Mouse (Mus musculus): ENCODE results near the gene Pou3f3. TPM values are rescaled to one million over a fixed set of nuclear protein-coding genes. Genes with fewer than 3 reads are reported as not detected.

Pou3f3 gene
- polyA plus RNA-seq, 1 experiment from 2014 or later: 11.4 TPM

GRCm38 (mm10) chr1:42712311-42712690, 16.7 kb downstream of the Pou3f3 start:
- Histone ChIP-seq H3K36me3 (no peaks in the 10 kb centered on the region), H3K4me2 (peak overlapping the region; percentile 78), H3K9ac (peak overlapping the region; percentile 64; the same call in 1 of the 2 replicates), H3K27ac (peak overlapping the region; percentile 60), H3K9me3 (no peaks in the 10 kb centered on the region), H3K4me1 (peaks cover 17% of the 10 kb centered on the region), H3K27me3 (peaks cover 88% of the 10 kb centered on the region), H3K4me3 (peak overlapping the region; percentile 50)
- no peak for ATAC-seq (ENCODE audit: insufficient number of reproducible peaks, insufficient read depth, low FRiP score, low TSS enrichment, low read depth)
- WGBS: 5% methylated on average over 4 of the region's 4 CpGs

DNA sequence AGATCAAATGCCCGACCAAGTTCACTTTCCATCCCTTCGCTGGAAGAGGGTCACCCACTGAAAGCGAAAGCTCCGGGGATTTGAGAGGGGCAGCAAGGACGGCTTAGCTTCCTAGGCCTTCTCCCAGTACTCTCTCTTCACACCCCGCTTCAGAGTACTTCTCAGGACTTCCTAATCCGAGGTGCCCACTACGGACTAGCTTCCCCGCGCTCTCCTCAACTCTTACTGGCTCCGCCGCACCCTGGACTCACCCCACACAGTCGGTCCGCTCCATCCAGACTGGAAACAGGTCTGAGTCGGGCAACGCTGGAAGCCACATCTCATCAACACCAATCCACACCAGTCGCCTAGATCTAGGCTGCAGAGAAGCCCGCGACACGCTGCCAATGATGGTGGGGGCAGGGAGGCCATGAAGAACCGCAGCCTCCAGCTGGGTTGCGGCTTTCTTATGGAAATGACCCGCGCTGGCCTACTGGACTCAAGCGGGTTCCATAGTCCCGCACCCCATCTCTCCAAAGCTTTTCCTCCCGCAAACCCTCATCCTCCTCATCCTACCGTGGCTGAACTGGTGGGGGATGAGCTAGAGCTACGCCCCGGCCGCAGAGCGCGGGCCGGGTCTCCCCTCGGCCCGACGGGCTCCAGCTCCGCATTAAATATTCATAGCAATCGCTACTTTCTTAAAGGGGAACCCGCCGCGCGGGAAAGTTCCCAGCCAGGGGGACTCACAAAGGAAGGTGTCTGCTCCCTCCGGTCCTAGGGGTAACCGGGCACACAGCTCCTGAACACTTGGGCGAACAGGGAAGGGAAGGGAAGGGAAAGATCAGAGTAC, 17.8 kb downstream of the Pou3f3 start:
- Histone ChIP-seq H3K4me1 (peaks cover 17% of the 10 kb centered on the region), H3K9me3 (no peaks in the 10 kb centered on the region), H3K4me2 (peak overlapping the region; percentile 78), H3K27me3 (peaks cover 82% of the 10 kb centered on the region), H3K27ac (peak overlapping the region; percentile 74), H3K9ac (peak overlapping the region; percentile 68), H3K4me3 (peak overlapping the region; percentile 50), H3K36me3 (no peaks in the 10 kb centered on the region)
- no peak for ATAC-seq (ENCODE audit: insufficient number of reproducible peaks, insufficient read depth, low FRiP score, low TSS enrichment, low read depth)
- 1% methylated on average over 46 of the region's 46 CpGs for WGBS

DNA sequence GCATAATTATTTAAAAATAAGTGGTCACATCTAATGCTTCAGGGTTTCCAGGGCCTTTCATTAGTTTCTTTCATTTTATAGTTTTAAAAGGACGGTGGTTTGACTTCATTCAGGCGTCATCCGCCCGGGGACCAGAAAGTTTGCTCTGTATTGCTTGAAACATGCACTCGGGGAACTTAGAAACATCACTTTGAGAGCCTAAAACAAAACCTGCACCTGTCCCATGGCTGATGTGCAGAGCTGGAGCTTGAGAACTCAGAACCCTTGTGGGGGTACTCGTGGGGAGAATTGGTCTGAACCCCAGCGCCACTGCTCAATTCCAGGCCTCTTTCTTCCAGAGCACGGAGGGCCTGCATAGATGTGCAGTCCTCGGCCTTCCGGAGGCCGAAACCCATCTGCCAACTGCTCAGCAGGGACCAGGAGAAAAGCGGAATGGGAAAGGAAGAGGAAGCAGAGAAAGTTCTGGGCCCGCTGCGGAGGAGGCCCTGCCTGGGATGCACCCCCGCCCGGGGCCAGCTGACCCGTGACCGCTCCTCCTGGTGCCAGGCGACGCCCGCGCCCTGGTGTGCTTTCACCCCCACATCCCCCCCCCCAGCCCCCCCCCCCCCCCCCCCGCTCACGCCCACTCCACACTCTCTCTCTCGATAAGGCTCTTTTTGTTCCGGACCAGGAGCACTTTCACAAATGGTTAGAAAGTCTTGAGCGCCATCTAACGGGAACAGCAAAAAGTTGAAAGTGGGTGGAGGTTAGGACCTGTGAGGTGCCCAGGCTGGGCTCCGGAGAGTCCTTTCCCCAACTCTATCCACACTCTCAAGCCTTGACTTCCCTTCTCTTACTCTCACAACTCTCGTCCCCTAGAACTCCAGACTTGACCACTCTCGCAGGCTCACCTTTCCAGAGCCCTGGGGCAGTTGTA, 18.7 kb downstream of the Pou3f3 start:
- 0 out of 2 replicates have a peak, but pooled peaks have one; percentile 16 for ATAC-seq (ENCODE audit: insufficient number of reproducible peaks, insufficient read depth, low FRiP score, low TSS enrichment, low read depth)
- H3K27ac ChIP-seq: peak overlapping the region; percentile 74
- H3K4me1 ChIP-seq: peaks cover 25% of the 10 kb centered on the region
- H3K9ac ChIP-seq: peak overlapping the region; percentile 68
- H3K4me2 ChIP-seq: peak overlapping the region; percentile 78
- H3K4me3 ChIP-seq: peak overlapping the region; percentile 50
- H3K9me3 ChIP-seq: no peaks in the 10 kb centered on the region
- 1% methylated on average over 24 of the region's 31 CpGs for WGBS
- peaks cover 81% of the 10 kb centered on the region for H3K27me3 ChIP-seq
- H3K36me3 ChIP-seq: no peaks in the 10 kb centered on the region

DNA sequence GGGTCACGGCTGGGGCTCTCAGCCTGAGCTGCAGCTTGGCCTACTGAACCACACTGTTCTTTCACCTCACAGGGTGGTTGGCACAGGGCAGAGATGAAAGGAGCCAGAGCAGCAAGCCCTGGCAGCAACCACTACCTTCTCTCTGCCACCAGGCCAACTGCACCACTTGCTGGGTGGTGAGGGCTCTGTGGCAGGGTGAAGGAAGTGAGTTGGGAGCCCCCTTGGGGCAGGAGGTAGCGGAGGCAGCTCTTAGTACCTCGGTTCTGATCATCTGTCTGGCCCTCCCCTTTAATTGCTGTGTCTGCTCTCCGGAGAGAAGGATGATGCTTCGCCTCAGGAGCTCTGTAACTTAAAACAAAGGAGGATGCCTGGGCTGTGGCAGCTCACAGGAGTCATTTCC, 23.0 kb downstream of the Pou3f3 start:
- no peak for ATAC-seq (ENCODE audit: insufficient number of reproducible peaks, insufficient read depth, low FRiP score, low TSS enrichment, low read depth)
- Histone ChIP-seq H3K4me2 (no peak overlapping the region), H3K9me3 (no peaks in the 10 kb centered on the region), H3K4me3 (no peak overlapping the region), H3K36me3 (no peaks in the 10 kb centered on the region), H3K4me1 (peaks cover 16% of the 10 kb centered on the region), H3K27ac (no peak overlapping the region), H3K9ac (no peak overlapping the region), H3K27me3 (peaks cover 57% of the 10 kb centered on the region)
- WGBS: 25% methylated on average over 5 of the region's 5 CpGs

GRCm38 (mm10) chr1:42721353-42721752, 25.8 kb downstream of the Pou3f3 start:
- no peak for ATAC-seq (ENCODE audit: insufficient number of reproducible peaks, insufficient read depth, low FRiP score, low TSS enrichment, low read depth)
- Histone ChIP-seq H3K27me3 (peaks cover 31% of the 10 kb centered on the region), H3K36me3 (no peaks in the 10 kb centered on the region), H3K27ac (no peak overlapping the region), H3K4me2 (no peak overlapping the region), H3K9ac (no peak overlapping the region), H3K4me3 (no peak overlapping the region), H3K9me3 (no peaks in the 10 kb centered on the region), H3K4me1 (peaks cover 9% of the 10 kb centered on the region)
- WGBS: 72% methylated on average over 5 of the region's 5 CpGs

- Histone ChIP-seq H3K4me2 (no peak overlapping the region), H3K9me3 (no peaks in the 10 kb centered on the region), H3K27me3 (peaks cover 20% of the 10 kb centered on the region; the same call in 1 of the 2 replicates), H3K4me3 (no peak overlapping the region), H3K4me1 (peaks cover 4% of the 10 kb centered on the region), H3K27ac (no peak overlapping the region), H3K9ac (no peak overlapping the region), H3K36me3 (no peaks in the 10 kb centered on the region)
- WGBS: 88% methylated on average over 1 of the region's 1 CpGs
- ATAC-seq (ENCODE audit: insufficient number of reproducible peaks, insufficient read depth, low FRiP score, low TSS enrichment, low read depth): no peak
These were observed 28.3 kb downstream of the Pou3f3 start for GRCm38 (mm10) chr1:42723769-42724300.

DNA sequence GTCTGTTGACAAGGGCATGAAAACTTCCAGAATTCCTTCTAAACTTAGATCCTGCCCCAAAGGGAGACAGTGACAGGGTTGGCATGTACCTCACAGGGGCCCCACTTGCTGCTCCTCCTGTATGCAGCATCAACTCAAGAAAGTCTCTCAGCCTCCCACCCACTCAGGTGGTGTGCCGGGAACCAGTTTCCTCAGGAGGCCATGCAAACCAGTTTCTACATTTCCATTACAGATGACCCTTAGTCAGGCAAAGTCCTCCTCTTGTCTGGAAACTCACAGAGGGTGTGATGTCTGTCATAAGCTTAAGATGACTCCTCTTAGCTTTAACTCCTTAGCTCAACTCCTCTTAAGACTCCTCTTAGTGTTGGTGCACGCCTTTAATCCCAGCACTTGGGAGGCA, 29.3 kb downstream of the Pou3f3 start:
- WGBS: 91% methylated on average over 2 of the region's 2 CpGs
- no peak overlapping the region for H3K27ac ChIP-seq

DNA sequence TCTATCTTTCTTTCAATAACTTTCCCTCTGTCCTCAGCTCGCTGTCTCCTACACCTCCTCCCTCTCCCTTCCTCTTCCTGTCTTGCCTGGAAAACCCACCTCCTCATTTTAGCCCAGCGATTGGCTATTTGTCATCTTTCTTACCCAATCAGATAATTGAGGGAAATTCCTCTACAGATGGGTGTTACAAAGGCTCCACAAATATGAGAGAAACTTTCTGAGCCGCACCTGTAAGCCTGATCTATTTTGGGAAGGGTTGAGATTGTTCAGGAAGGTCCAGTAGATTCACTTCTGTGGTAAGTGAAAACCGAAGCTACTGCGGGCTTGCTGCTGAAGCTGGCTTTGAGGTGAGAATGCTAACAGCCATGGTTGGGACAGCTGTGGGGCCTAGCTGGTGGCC, 31.6 kb downstream of the Pou3f3 start:
- Histone ChIP-seq H3K9ac (no peak overlapping the region), H3K4me1 (no peaks in the 10 kb centered on the region), H3K4me2 (no peak overlapping the region), H3K36me3 (no peaks in the 10 kb centered on the region), H3K27ac (no peak overlapping the region), H3K9me3 (no peaks in the 10 kb centered on the region), H3K4me3 (no peak overlapping the region), H3K27me3 (no peaks in the 10 kb centered on the region)
- no peak for ATAC-seq (ENCODE audit: insufficient number of reproducible peaks, insufficient read depth, low FRiP score, low TSS enrichment, low read depth)
- 81% methylated on average over 5 of the region's 5 CpGs for WGBS

More for the DNA sequence above, 29.3 kb downstream of the Pou3f3 start:
- Histone ChIP-seq H3K4me1 (no peaks in the 10 kb centered on the region), H3K4me3 (no peak overlapping the region), H3K27me3 (peaks cover 10% of the 10 kb centered on the region; the same call in 1 of the 2 replicates), H3K9me3 (no peaks in the 10 kb centered on the region), H3K4me2 (no peak overlapping the region), H3K36me3 (no peaks in the 10 kb centered on the region), H3K9ac (no peak overlapping the region)
- no peak for ATAC-seq (ENCODE audit: insufficient number of reproducible peaks, insufficient read depth, low FRiP score, low TSS enrichment, low read depth)

GRCm38 (mm10) chr1:42727676-42728075, 32.1 kb downstream of the Pou3f3 start:
- Histone ChIP-seq H3K4me2 (no peak overlapping the region), H3K4me3 (no peak overlapping the region), H3K36me3 (no peaks in the 10 kb centered on the region), H3K9ac (no peak overlapping the region), H3K4me1 (no peaks in the 10 kb centered on the region), H3K9me3 (no peaks in the 10 kb centered on the region), H3K27me3 (no peaks in the 10 kb centered on the region), H3K27ac (no peak overlapping the region)
- WGBS: 74% methylated on average over 7 of the region's 7 CpGs
- ATAC-seq (ENCODE audit: insufficient number of reproducible peaks, insufficient read depth, low FRiP score, low TSS enrichment, low read depth): no peak

GRCm38 (mm10) chr1:42741383-42742241, 46.0 kb downstream of the Pou3f3 start:
- H3K27ac ChIP-seq: no peak overlapping the region
- H3K9me3 ChIP-seq: peaks cover 4% of the 10 kb centered on the region; the same call in 1 of the 2 replicates
- peaks cover 3% of the 10 kb centered on the region; the same call in 1 of the 2 replicates for H3K4me1 ChIP-seq
- 76% methylated on average over 16 of the region's 16 CpGs for WGBS
- no peaks in the 10 kb centered on the region for H3K27me3 ChIP-seq
- ATAC-seq (ENCODE audit: insufficient number of reproducible peaks, insufficient read depth, low FRiP score, low TSS enrichment, low read depth): no peak
- no peak overlapping the region for H3K4me3 ChIP-seq
- H3K9ac ChIP-seq: no peak overlapping the region
- H3K4me2 ChIP-seq: no peak overlapping the region
- no peaks in the 10 kb centered on the region for H3K36me3 ChIP-seq

DNA sequence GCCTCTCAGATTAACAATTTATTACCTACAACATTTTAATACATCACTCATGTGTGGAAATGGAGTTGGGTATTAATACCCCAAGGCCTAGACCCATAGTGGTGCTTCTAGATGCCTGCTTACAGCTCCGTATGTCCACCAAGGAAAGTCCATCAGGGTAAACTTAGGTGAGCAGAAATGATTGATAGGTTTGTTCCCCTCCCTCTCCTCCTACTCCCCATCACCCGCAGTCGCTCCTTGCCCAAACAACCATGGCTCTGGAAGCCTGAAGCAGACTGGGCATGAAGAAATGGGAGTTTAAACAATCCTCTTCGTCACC, 46.6 kb downstream of the Pou3f3 start:
- 77% methylated on average over 4 of the region's 4 CpGs for WGBS
- H3K4me1 ChIP-seq: peaks cover 3% of the 10 kb centered on the region; the same call in 1 of the 2 replicates
- ATAC-seq (ENCODE audit: insufficient number of reproducible peaks, insufficient read depth, low FRiP score, low TSS enrichment, low read depth): no peak

More for the DNA sequence above, 46.6 kb downstream of the Pou3f3 start:
- H3K9ac ChIP-seq: no peak overlapping the region
- H3K9me3 ChIP-seq: peaks cover 4% of the 10 kb centered on the region; the same call in 1 of the 2 replicates
- H3K4me3 ChIP-seq: no peak overlapping the region
- H3K4me2 ChIP-seq: no peak overlapping the region
- no peaks in the 10 kb centered on the region for H3K36me3 ChIP-seq
- H3K27me3 ChIP-seq: no peaks in the 10 kb centered on the region
- H3K27ac ChIP-seq: no peak overlapping the region

All from embryonic facial prominence, embryonic 13.5 days (tissue).